8 mouse cellular contexts compared by ENCODE assay signal in genomic region chr4:139059569-139059968, GRCm38 (mm10). TPM values are rescaled to one million over a fixed set of nuclear protein-coding genes. Genes with fewer than 3 reads are reported as not detected.
DNase-seq lines count a peak whose midpoint lies in the region; ATAC-seq lines count a peak whose summit lies in the region.
"Had no signal": no experiment of that assay in that cellular context is flagged by ENCODE, and none has a peak within 500 bp of the region (broad histone marks: within the 10 kb centered on the region; RNA-seq: fewer than 3 reads in every experiment).

No protein-coding gene starts in this region.

- H3K27ac ChIP-seq in kidney, embryonic 14.5 days (ENCODE audit: low read depth, low read length), result no peak overlapping the region

- no peak overlapping the region for H3K4me2 ChIP-seq in kidney, embryonic 14.5 days (replicated peaks; ENCODE audit: low read depth, low read length)

- H3K36me3 ChIP-seq in kidney, embryonic 14.5 days (ENCODE audit: control insufficient read depth, insufficient read depth, low read length), result no peaks in the 10 kb centered on the region

- H3K4me3 ChIP-seq in kidney, embryonic 14.5 days (ENCODE audit: low read length), result no peak overlapping the region
- H3K4me3 ChIP-seq: megakaryocyte, embryonic 14.5 days had no signal

- no peaks in the 10 kb centered on the region for H3K4me1 ChIP-seq in kidney, embryonic 14.5 days (ENCODE audit: control insufficient read depth, insufficient read depth, low read length)
- H3K4me1 ChIP-seq: megakaryocyte, embryonic 14.5 days had no signal

- H3K9ac ChIP-seq in kidney, embryonic 14.5 days (ENCODE audit: low read depth, low read length), result no peak overlapping the region

- 6% methylated on average over 7 of the region's 7 CpGs for WGBS in kidney, embryonic 14.5 days

- H3K27me3 ChIP-seq in kidney, embryonic 14.5 days (ENCODE audit: control insufficient read depth, insufficient read depth, low read length), result no peaks in the 10 kb centered on the region

- ATAC-seq in kidney, embryonic 14.5 days (ENCODE audit: low FRiP score, low TSS enrichment), result no peak

- peak; percentile 21 for DNase-seq in kidney, adult 9 months
- peak; percentile 59 for DNase-seq in R1 (ENCODE audit: low read depth, low spot score)
- DNase-seq in embryo, embryonic 11 days, result peak; percentile 80
- peak; percentile 21 for DNase-seq in lung, postnatal 36 days
- no peak for DNase-seq in cerebellum, postnatal 25 days
- DNase-seq in cerebellum, postnatal 14 days, result no peak

- H3K9me3 ChIP-seq in kidney, embryonic 14.5 days (ENCODE audit: control insufficient read depth, low read length), result no peaks in the 10 kb centered on the region
- H3K9me3 ChIP-seq: megakaryocyte, embryonic 14.5 days had no signal

RNA-seq across cellular contexts. Expression of gene Htr6, which starts 15.8 kb away (rescaled TPM):
- polyA plus RNA-seq in kidney, embryonic 14.5 days (2014; fragmentation: Nextera tagmentation; extraction: Ambion mirVana), result 0.10 and 0.12 TPM in 2 replicates

RNA-seq across cellular contexts. Expression of gene Nbl1, which starts 33.2 kb away (rescaled TPM):
- 15.5 and 22.3 TPM in 2 replicates for polyA plus RNA-seq in kidney, embryonic 14.5 days (2014; fragmentation: Nextera tagmentation; extraction: Ambion mirVana)

Comparison
In these comparisons a context has a peak if more than half of its experiments do, and no peak if none do; other contexts are left out.
1. DNase-seq: peak in kidney, adult 9 months (single experiment), R1 (single experiment), embryo, embryonic 11 days (single experiment) and lung, postnatal 36 days (single experiment); none in cerebellum, postnatal 25 days (0 of 2) and cerebellum, postnatal 14 days (0 of 2).